ENCODE assay signal across 9 mouse cellular contexts in the genomic region with DNA sequence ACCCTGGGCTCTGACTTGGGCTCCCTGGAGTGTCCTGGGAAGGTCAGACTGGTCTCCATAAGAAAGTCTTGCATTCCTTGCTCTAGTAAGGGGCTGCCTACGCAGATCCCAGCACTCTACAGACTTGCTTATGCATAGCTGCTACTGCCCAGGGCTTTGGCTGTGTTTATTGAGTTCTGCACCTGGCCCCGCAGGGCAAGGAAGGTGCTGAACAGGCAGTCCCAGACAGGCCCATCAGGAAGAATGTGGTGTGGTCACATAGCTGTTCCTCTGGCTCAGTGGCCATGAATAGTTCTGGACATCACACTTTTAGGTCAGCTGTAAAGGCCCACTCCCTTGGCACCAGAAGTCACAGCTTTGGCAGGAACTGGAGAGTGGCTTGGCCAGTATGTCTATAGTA.
DNase-seq lines count a peak whose midpoint lies in the region; ATAC-seq and TF ChIP-seq lines count a peak whose summit lies in the region.
"Had no signal": no experiment of that assay in that cellular context is flagged by ENCODE, and none has a peak within 500 bp of the region (broad histone marks: within the 10 kb centered on the region; RNA-seq: fewer than 3 reads in every experiment).

No protein-coding gene starts in this region.

- H3K4me3 ChIP-seq in lung, postnatal 0 days (ENCODE audit: low read depth, low read length): no peak overlapping the region
- H3K4me3 ChIP-seq in limb, embryonic 15.5 days: no peak overlapping the region
- H3K4me3 ChIP-seq in hindbrain, embryonic 12.5 days: no peak overlapping the region

- no peak overlapping the region for H3K9ac ChIP-seq in lung, postnatal 0 days (replicated peaks; ENCODE audit: low read depth)
- no peak overlapping the region for H3K9ac ChIP-seq in limb, embryonic 15.5 days
- no peak overlapping the region for H3K9ac ChIP-seq in hindbrain, embryonic 12.5 days

- H3K27me3 ChIP-seq in lung, postnatal 0 days (replicated peaks; ENCODE audit: insufficient read depth, low read length): no peaks in the 10 kb centered on the region
- H3K27me3 ChIP-seq in limb, embryonic 15.5 days: no peaks in the 10 kb centered on the region
- no peaks in the 10 kb centered on the region for H3K27me3 ChIP-seq in hindbrain, embryonic 12.5 days

- TF ChIP-seq EP300 in lung, postnatal 0 days (IDR thresholded peaks at IDR 0.05): no peak

- H3K9me3 ChIP-seq in lung, postnatal 0 days (ENCODE audit: low read length): no peaks in the 10 kb centered on the region
- H3K9me3 ChIP-seq in limb, embryonic 15.5 days: no peaks in the 10 kb centered on the region
- H3K9me3 ChIP-seq in hindbrain, embryonic 12.5 days (replicated peaks): no peaks in the 10 kb centered on the region

- H3K4me2 ChIP-seq in lung, postnatal 0 days (replicated peaks; ENCODE audit: low read depth, low read length): no peak overlapping the region
- no peak overlapping the region for H3K4me2 ChIP-seq in limb, embryonic 15.5 days
- H3K4me2 ChIP-seq in hindbrain, embryonic 12.5 days (replicated peaks): no peak overlapping the region

- WGBS in lung, postnatal 0 days: 50% methylated on average over 2 of the region's 2 CpGs
- WGBS in limb, embryonic 15.5 days: 59% methylated on average over 2 of the region's 2 CpGs
- 86% methylated on average over 2 of the region's 2 CpGs for WGBS in hindbrain, embryonic 12.5 days

- H3K36me3 ChIP-seq in lung, postnatal 0 days (ENCODE audit: insufficient read depth, low read length): no peaks in the 10 kb centered on the region
- no peaks in the 10 kb centered on the region for H3K36me3 ChIP-seq in limb, embryonic 15.5 days
- no peaks in the 10 kb centered on the region for H3K36me3 ChIP-seq in hindbrain, embryonic 12.5 days

- peak overlapping the region; percentile 90 for H3K27ac ChIP-seq in lung, postnatal 0 days (ENCODE audit: low read length)
- H3K27ac ChIP-seq in limb, embryonic 15.5 days: peak overlapping the region; percentile 84
- no peak overlapping the region for H3K27ac ChIP-seq in hindbrain, embryonic 12.5 days

- intact Hi-C loops in heart, postnatal 10 days (cut with DNase I): loop anchor here (5.0 kb wide), 1 partner anchor 46 kb away; no protein-coding TSS in a partner anchor

- peaks cover 22% of the 10 kb centered on the region for H3K4me1 ChIP-seq in lung, postnatal 0 days (ENCODE audit: insufficient read depth, low read depth, low read length)
- peaks cover 25% of the 10 kb centered on the region for H3K4me1 ChIP-seq in limb, embryonic 15.5 days
- peaks cover 12% of the 10 kb centered on the region for H3K4me1 ChIP-seq in hindbrain, embryonic 12.5 days

- peak; percentile 16 for ATAC-seq in lung, postnatal 0 days
- ATAC-seq in limb, embryonic 15.5 days (ENCODE audit: insufficient number of reproducible peaks, low FRiP score, low TSS enrichment, low read depth): no peak
- ATAC-seq in hindbrain, embryonic 12.5 days (ENCODE audit: low FRiP score): no peak

- peak; percentile 56 for DNase-seq in lung, postnatal 0 days (ENCODE audit: low spot score)
- DNase-seq in lung, postnatal 25 days (ENCODE audit: low spot score): no peak
- peak; percentile 27 to 38 for DNase-seq in heart, postnatal 10 days
- DNase-seq in frontal cortex, adult 2 months (ENCODE audit: extremely low spot score in 1 of 2, low spot score in 1 of 2): no peak
- DNase-seq in thymus, postnatal 25 days: no peak
- DNase-seq: adrenal gland, postnatal 14 days; thymus, postnatal 36 days had no signal

- TF ChIP-seq CTCF in lung, postnatal 0 days (IDR thresholded peaks at IDR 0.05): no peak

Comparison
In these comparisons a context has a peak if more than half of its experiments do, and no peak if none do; other contexts are left out.
1. DNase-seq: peak in lung, postnatal 0 days (single experiment) and heart, postnatal 10 days (2 of 2); none in lung, postnatal 25 days (single experiment), frontal cortex, adult 2 months (0 of 2) and thymus, postnatal 25 days (single experiment).